Mouse (Mus musculus): ENCODE data around the gene Fmnl2. TPM values are rescaled to one million over a fixed set of nuclear protein-coding genes. Genes with fewer than 3 reads are reported as not detected.

The Fmnl2 gene
- 6.6 and 6.7 TPM in 2 replicates for polyA plus RNA-seq (2016; fragmentation: Nextera tagmentation; extraction: Ambion mirVana)

- Histone ChIP-seq H3K4me3 (peak within 1 kb of the TSS; percentile 94), H3K27me3 (ENCODE audit: low read depth, poor library complexity, severe bottlenecking) (no peaks in the 10 kb centered on the region), H3K9me3 (replicated peaks) (no peaks in the 10 kb centered on the region), H3K27ac (replicated peaks) (peak within 1 kb of the TSS; percentile 97), H3K4me1 (peaks cover 43% of the 10 kb centered on the region), H3K36me3 (no peaks in the 10 kb centered on the region)
- WGBS: under 1% methylated on average over 114 of the region's 114 CpGs
- peak; percentile 90 for DNase-seq (ENCODE audit: low spot score)
These were observed at the start of gene Fmnl2 for GRCm38 (mm10) chr2:52857611-52858528. Gene Fmnl2 (plus strand): TSS chr2:52857860.

GRCm38 (mm10) chr2:52809988-52810387 is 47.7 kb upstream of the Fmnl2 start:
- WGBS: 93% methylated on average over 5 of the region's 5 CpGs
- H3K4me1 ChIP-seq: peaks cover 7% of the 10 kb centered on the region; the same call in 1 of the 2 replicates

GRCm38 (mm10) chr2:52811691-52812090 is 46.0 kb upstream of the Fmnl2 start:
- Histone ChIP-seq H3K4me3 (no peak overlapping the region), H3K9me3 (replicated peaks) (no peaks in the 10 kb centered on the region), H3K27me3 (ENCODE audit: low read depth, poor library complexity, severe bottlenecking) (no peaks in the 10 kb centered on the region), H3K27ac (replicated peaks) (no peak overlapping the region), H3K4me1 (peaks cover 7% of the 10 kb centered on the region; the same call in 1 of the 2 replicates), H3K36me3 (no peaks in the 10 kb centered on the region)
- DNase-seq (ENCODE audit: low spot score): peak; percentile 47
- 62% methylated on average over 5 of the region's 5 CpGs for WGBS

More at GRCm38 (mm10) chr2:52809988-52810387, 47.7 kb upstream of the Fmnl2 start:
- no peak for DNase-seq (ENCODE audit: low spot score)
- H3K9me3 ChIP-seq (replicated peaks): no peaks in the 10 kb centered on the region
- H3K27me3 ChIP-seq (ENCODE audit: low read depth, poor library complexity, severe bottlenecking): no peaks in the 10 kb centered on the region
- no peaks in the 10 kb centered on the region for H3K36me3 ChIP-seq
- no peak overlapping the region for H3K4me3 ChIP-seq
- no peak overlapping the region for H3K27ac ChIP-seq (replicated peaks)

GRCm38 (mm10) chr2:52817341-52817740 is 40.3 kb upstream of the Fmnl2 start:
- no peak for DNase-seq (ENCODE audit: low spot score)
- Histone ChIP-seq H3K27ac (replicated peaks) (no peak overlapping the region), H3K27me3 (ENCODE audit: low read depth, poor library complexity, severe bottlenecking) (no peaks in the 10 kb centered on the region), H3K36me3 (no peaks in the 10 kb centered on the region), H3K4me1 (no peaks in the 10 kb centered on the region), H3K9me3 (replicated peaks) (no peaks in the 10 kb centered on the region), H3K4me3 (no peak overlapping the region)
- WGBS: 81% methylated on average over 1 of the region's 1 CpGs

GRCm38 (mm10) chr2:52818944-52819343 is 38.7 kb upstream of the Fmnl2 start:
- no peaks in the 10 kb centered on the region for H3K36me3 ChIP-seq
- no peaks in the 10 kb centered on the region for H3K4me1 ChIP-seq
- no peak for DNase-seq (ENCODE audit: low spot score)
- no peaks in the 10 kb centered on the region for H3K9me3 ChIP-seq (replicated peaks)
- H3K27ac ChIP-seq (replicated peaks): no peak overlapping the region
- WGBS: 87% methylated on average over 4 of the region's 4 CpGs
- no peak overlapping the region for H3K4me3 ChIP-seq
- H3K27me3 ChIP-seq (ENCODE audit: low read depth, poor library complexity, severe bottlenecking): no peaks in the 10 kb centered on the region

GRCm38 (mm10) chr2:52822214-52822613 is 35.4 kb upstream of the Fmnl2 start:
- DNase-seq (ENCODE audit: low spot score): no peak
- Histone ChIP-seq H3K4me1 (no peaks in the 10 kb centered on the region), H3K9me3 (replicated peaks) (no peaks in the 10 kb centered on the region), H3K27ac (replicated peaks) (no peak overlapping the region), H3K4me3 (no peak overlapping the region), H3K27me3 (ENCODE audit: low read depth, poor library complexity, severe bottlenecking) (no peaks in the 10 kb centered on the region), H3K36me3 (no peaks in the 10 kb centered on the region)
- WGBS: 85% methylated on average over 2 of the region's 2 CpGs

GRCm38 (mm10) chr2:52828077-52828476 is 29.6 kb upstream of the Fmnl2 start:
- H3K27me3 ChIP-seq (ENCODE audit: low read depth, poor library complexity, severe bottlenecking): no peaks in the 10 kb centered on the region
- no peak overlapping the region for H3K27ac ChIP-seq (replicated peaks)
- no peak for DNase-seq (ENCODE audit: low spot score)
- no peaks in the 10 kb centered on the region for H3K9me3 ChIP-seq (replicated peaks)
- 91% methylated on average over 4 of the region's 4 CpGs for WGBS
- no peaks in the 10 kb centered on the region for H3K4me1 ChIP-seq
- H3K36me3 ChIP-seq: no peaks in the 10 kb centered on the region
- H3K4me3 ChIP-seq: no peak overlapping the region

GRCm38 (mm10) chr2:52830513-52830912 is 27.1 kb upstream of the Fmnl2 start:
- Histone ChIP-seq H3K4me1 (no peaks in the 10 kb centered on the region), H3K27me3 (ENCODE audit: low read depth, poor library complexity, severe bottlenecking) (no peaks in the 10 kb centered on the region), H3K4me3 (no peak overlapping the region), H3K36me3 (no peaks in the 10 kb centered on the region), H3K27ac (replicated peaks) (no peak overlapping the region), H3K9me3 (replicated peaks) (no peaks in the 10 kb centered on the region)
- 80% methylated on average over 4 of the region's 4 CpGs for WGBS
- no peak for DNase-seq (ENCODE audit: low spot score)

- Histone ChIP-seq H3K36me3 (no peaks in the 10 kb centered on the region), H3K9me3 (replicated peaks) (no peaks in the 10 kb centered on the region), H3K4me1 (no peaks in the 10 kb centered on the region), H3K4me3 (no peak overlapping the region), H3K27me3 (ENCODE audit: low read depth, poor library complexity, severe bottlenecking) (no peaks in the 10 kb centered on the region), H3K27ac (replicated peaks) (no peak overlapping the region)
- 89% methylated on average over 2 of the region's 2 CpGs for WGBS
- no peak for DNase-seq (ENCODE audit: low spot score)
These were observed 26.1 kb upstream of the Fmnl2 start for GRCm38 (mm10) chr2:52831585-52831984.

- WGBS: 81% methylated on average over 3 of the region's 3 CpGs
- no peak for DNase-seq (ENCODE audit: low spot score)
- Histone ChIP-seq H3K4me1 (0 out of 2 replicates have a peak, but pooled peaks cover 3% of the 10 kb centered on the region), H3K27me3 (ENCODE audit: low read depth, poor library complexity, severe bottlenecking) (no peaks in the 10 kb centered on the region), H3K9me3 (replicated peaks) (no peaks in the 10 kb centered on the region), H3K36me3 (no peaks in the 10 kb centered on the region), H3K27ac (replicated peaks) (no peak overlapping the region), H3K4me3 (no peak overlapping the region)
These were observed 21.9 kb upstream of the Fmnl2 start for GRCm38 (mm10) chr2:52835726-52836125.

- DNase-seq (ENCODE audit: low spot score): no peak
- 48% methylated on average over 4 of the region's 4 CpGs for WGBS
- Histone ChIP-seq H3K4me1 (0 out of 2 replicates have a peak, but pooled peaks cover 3% of the 10 kb centered on the region), H3K27ac (replicated peaks) (no peak overlapping the region), H3K27me3 (ENCODE audit: low read depth, poor library complexity, severe bottlenecking) (0 out of 2 replicates have a peak, but pooled peaks cover 3% of the 10 kb centered on the region), H3K9me3 (replicated peaks) (no peaks in the 10 kb centered on the region), H3K4me3 (no peak overlapping the region), H3K36me3 (no peaks in the 10 kb centered on the region)
These were observed 18.6 kb upstream of the Fmnl2 start for GRCm38 (mm10) chr2:52839074-52839473.

- no peak overlapping the region for H3K4me3 ChIP-seq
- H3K4me1 ChIP-seq: 0 out of 2 replicates have a peak, but pooled peaks cover 3% of the 10 kb centered on the region
- H3K36me3 ChIP-seq: no peaks in the 10 kb centered on the region
- peaks cover 6% of the 10 kb centered on the region; the same call in 1 of the 2 replicates for H3K27me3 ChIP-seq (ENCODE audit: low read depth, poor library complexity, severe bottlenecking)
- 80% methylated on average over 3 of the region's 3 CpGs for WGBS
- DNase-seq (ENCODE audit: low spot score): no peak
- H3K27ac ChIP-seq (replicated peaks): no peak overlapping the region
- no peaks in the 10 kb centered on the region for H3K9me3 ChIP-seq (replicated peaks)
These were observed 17.8 kb upstream of the Fmnl2 start for GRCm38 (mm10) chr2:52839868-52840267.

GRCm38 (mm10) chr2:52843861-52844260 is 13.8 kb upstream of the Fmnl2 start:
- Histone ChIP-seq H3K27me3 (ENCODE audit: low read depth, poor library complexity, severe bottlenecking) (peaks cover 12% of the 10 kb centered on the region; the same call in 1 of the 2 replicates), H3K36me3 (no peaks in the 10 kb centered on the region), H3K4me1 (0 out of 2 replicates have a peak, but pooled peaks cover 3% of the 10 kb centered on the region), H3K27ac (replicated peaks) (no peak overlapping the region), H3K9me3 (replicated peaks) (no peaks in the 10 kb centered on the region), H3K4me3 (no peak overlapping the region)
- 89% methylated on average over 2 of the region's 2 CpGs for WGBS
- DNase-seq (ENCODE audit: low spot score): no peak
